Mouse (Mus musculus) liver, postnatal 0 days (tissue): Measurements from ENCODE around the gene Hoxb4. TPM values are rescaled to one million over a fixed set of nuclear protein-coding genes. Genes with fewer than 3 reads are reported as not detected.

Experiments
- ATAC-seq: fragments of 200-750 bp; cut with Nextera tagmentation; 2 replicates; pipeline ENCODE4 v1.8.0; 2017; ENCODE audit warnings: mild to moderate bottlenecking, moderate library complexity
- DNase-seq: peaks from one replicate; pipeline ENCODE4 v3.0.0-alpha.2; 2016
- H3K27ac ChIP-seq: fragments of 300-500 bp; sonication (generic); 2 replicates; pipeline ENCODE4 v1.5.1; 2014; ENCODE audit warnings: antibody characterized with exemption, moderate library complexity, mild to moderate bottlenecking, low read depth
- H3K27me3 ChIP-seq: fragments of 300-500 bp; sonication (generic); 2 replicates; pipeline ENCODE4 v1.6.1; 2014; ENCODE audit warnings: low read length, control low read depth, mixed read lengths; ENCODE audit not compliant: insufficient read depth
- H3K36me3 ChIP-seq: fragments of 300-500 bp; sonication (generic); replicated peaks from 2 replicates; pipeline ENCODE4 v1.6.1; 2014; ENCODE audit warnings: mild to moderate bottlenecking, control low read depth, low read length, moderate library complexity, mixed read lengths; ENCODE audit not compliant: insufficient read depth
- H3K4me1 ChIP-seq: fragments of 300-500 bp; sonication (generic); 2 replicates; pipeline ENCODE4 v1.6.1; 2014; ENCODE audit warnings: antibody characterized with exemption, mild to moderate bottlenecking, control low read depth; ENCODE audit not compliant: insufficient read depth
- H3K4me2 ChIP-seq: fragments of 300-500 bp; sonication (generic); 2 replicates; pipeline ENCODE4 v1.6.1; 2014; ENCODE audit warnings: low read depth, mild to moderate bottlenecking, low read length, moderate library complexity, mixed read lengths
- H3K4me3 ChIP-seq: fragments of 300-500 bp; sonication (generic); 2 replicates; pipeline ENCODE4 v1.5.1; 2014; ENCODE audit warnings: low read depth, low read length
- H3K9ac ChIP-seq: fragments of 300-500 bp; sonication (generic); replicated peaks from 2 replicates; pipeline ENCODE4 v1.6.1; 2014; ENCODE audit warnings: mild to moderate bottlenecking, moderate library complexity
- H3K9me3 ChIP-seq: fragments of 300-500 bp; sonication (generic); 2 replicates; pipeline ENCODE4 v1.6.1; 2016; ENCODE audit warnings: mild to moderate bottlenecking, control low read depth, low read length, mixed read lengths
- CTCF ChIP-seq: sonication (generic); IDR thresholded peaks from 2 replicates; pipeline ENCODE4 v1.5.1; 2016; ENCODE audit warnings: antibody characterized with exemption, low read depth
- EP300 ChIP-seq: IDR thresholded peaks from 2 replicates; pipeline ENCODE4 v1.6.1; 2016; ENCODE audit warnings: antibody characterized with exemption, low read depth, mild to moderate bottlenecking
- whole genome bisulfite sequencing: fragments of 180-500 bp; shearing (Covaris S2); extraction: QIAGEN DNeasy Blood & Tissue Kit; methylation state at CpG from one replicate; pipeline ENCODE4 v1.1.7; 2014; ENCODE audit not compliant: insufficient replicate concordance; 5-methylcytosine and 5-hydroxymethylcytosine counted together
- polyA plus RNA-seq: library from polyadenylated mRNA; unstranded; fragments of >200 nt; fragmentation: Nextera tagmentation; extraction: Ambion mirVana; gene quantifications from 2 replicates; pipeline ENCODE4 v1.2.1, GENCODE M21; 2015

The Hoxb4 gene
- polyA plus RNA-seq, 1 experiment from 2014 or later, result 0.27 TPM

- Histone ChIP-seq H3K27ac (no peak overlapping the region), H3K27me3 (peaks cover 78% of the 10 kb centered on the region), H3K4me3 (no peak overlapping the region), H3K36me3 (no peaks in the 10 kb centered on the region), H3K9ac (no peak overlapping the region), H3K9me3 (no peaks in the 10 kb centered on the region), H3K4me1 (0 out of 2 replicates have a peak, but pooled peaks cover 3% of the 10 kb centered on the region), H3K4me2 (no peak overlapping the region)
- DNase-seq (no peak), ATAC-seq (no peak)
- TF ChIP-seq EP300 (no peak), CTCF (no peak)
- WGBS, result 43% methylated on average over 6 of the region's 6 CpGs
Observed at GRCm38 (mm10) chr11:96337026-96337425, 19.0 kb downstream of the Hoxb4 start.

GRCm38 (mm10) chr11:96338957-96339855 lies 21.1 kb downstream of the Hoxb4 start:
- 52% methylated on average over 7 of the region's 7 CpGs for WGBS
- Histone ChIP-seq H3K4me3 (no peak overlapping the region), H3K4me2 (no peak overlapping the region), H3K9ac (no peak overlapping the region), H3K4me1 (no peaks in the 10 kb centered on the region), H3K9me3 (no peaks in the 10 kb centered on the region), H3K36me3 (no peaks in the 10 kb centered on the region), H3K27ac (no peak overlapping the region), H3K27me3 (peaks cover 78% of the 10 kb centered on the region)
- no peak for ATAC-seq
- no peak for TF ChIP-seq CTCF
- no peak for TF ChIP-seq EP300
- no peak for DNase-seq

DNA sequence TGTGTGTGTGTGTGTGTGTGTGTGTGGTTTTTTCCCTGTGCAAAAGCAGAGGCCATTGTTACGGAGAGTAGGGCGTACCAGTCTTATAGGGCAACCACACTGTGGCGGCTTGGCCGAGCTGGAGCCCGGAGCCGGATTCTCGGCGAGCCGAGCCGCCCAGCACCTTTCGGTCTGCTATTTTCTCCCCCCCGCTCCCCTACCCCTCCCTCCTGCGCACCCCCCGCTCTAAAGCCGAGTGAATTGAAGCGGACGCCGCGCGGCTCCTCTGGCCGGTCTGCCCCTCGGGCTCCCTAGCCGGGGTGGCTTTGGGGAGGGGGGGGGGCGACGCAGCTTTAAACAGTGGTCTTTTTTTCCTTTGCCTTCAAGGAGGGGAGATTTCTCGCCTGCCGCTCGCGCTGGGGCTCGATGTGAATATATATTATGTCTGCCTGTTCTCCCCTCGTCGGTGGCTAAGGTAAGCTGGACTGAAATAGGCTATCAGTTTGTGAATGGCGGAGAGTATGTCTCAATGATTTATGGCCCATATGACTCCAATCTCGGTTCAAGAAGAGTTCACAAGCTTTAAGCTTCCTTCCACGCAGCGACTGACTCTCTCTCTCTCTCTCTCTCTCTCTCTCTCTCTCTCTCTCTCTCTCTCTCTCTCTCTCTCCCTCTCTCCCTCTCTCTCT lies 22.8 kb downstream of the Hoxb4 start:
- no peaks in the 10 kb centered on the region; the same call in 1 of the 2 replicates for H3K4me1 ChIP-seq
- peak overlapping the region; percentile 26 for H3K4me3 ChIP-seq
- no peak for ATAC-seq
- H3K4me2 ChIP-seq, result peak overlapping the region; percentile 62
- no peaks in the 10 kb centered on the region for H3K36me3 ChIP-seq
- peaks cover 79% of the 10 kb centered on the region for H3K27me3 ChIP-seq
- no peak overlapping the region for H3K9ac ChIP-seq
- no peaks in the 10 kb centered on the region for H3K9me3 ChIP-seq
- DNase-seq, result no peak
- under 1% methylated on average over 28 of the region's 36 CpGs for WGBS
- peak overlapping the region; percentile 51; the same call in 1 of the 2 replicates for H3K27ac ChIP-seq
- TF ChIP-seq CTCF, result no peak
- TF ChIP-seq EP300, result no peak

- Histone ChIP-seq H3K4me2 (peak overlapping the region; percentile 48), H3K9me3 (no peaks in the 10 kb centered on the region), H3K27ac (peak overlapping the region; percentile 56), H3K4me1 (no peaks in the 10 kb centered on the region; the same call in 1 of the 2 replicates), H3K27me3 (peaks cover 84% of the 10 kb centered on the region), H3K9ac (peak overlapping the region; percentile 47), H3K36me3 (no peaks in the 10 kb centered on the region), H3K4me3 (peak overlapping the region; percentile 32)
- DNase-seq (no peak), ATAC-seq (no peak)
- TF ChIP-seq EP300 (no peak), CTCF (no peak)
- 4% methylated on average over 40 of the region's 40 CpGs for WGBS
Observed at GRCm38 (mm10) chr11:96341701-96342575, 23.9 kb downstream of the Hoxb4 start.

DNA sequence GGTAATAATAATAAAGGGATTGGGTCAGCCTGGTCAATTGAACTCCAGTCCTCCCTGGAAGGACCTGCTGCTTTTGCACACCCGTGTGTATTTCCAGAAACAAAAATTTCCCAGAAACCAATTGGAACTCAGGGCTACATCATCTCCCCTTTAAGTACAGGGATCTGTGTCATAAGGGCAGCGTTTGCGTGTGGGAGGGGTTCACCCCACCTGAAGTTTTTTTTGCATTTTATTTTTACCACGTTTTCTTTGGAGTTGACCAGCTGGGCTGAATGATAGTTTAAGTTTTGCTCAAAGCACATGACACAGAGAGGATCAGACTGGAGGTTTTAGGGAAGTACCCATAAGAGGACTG lies 24.5 kb downstream of the Hoxb4 start:
- H3K4me1 ChIP-seq, result no peaks in the 10 kb centered on the region; the same call in 1 of the 2 replicates
- TF ChIP-seq EP300 (no peak), CTCF (no peak)

More for the DNA sequence above, 24.5 kb downstream of the Hoxb4 start:
- Histone ChIP-seq H3K4me2 (no peak overlapping the region), H3K27ac (no peak overlapping the region), H3K36me3 (no peaks in the 10 kb centered on the region), H3K9ac (no peak overlapping the region), H3K4me3 (no peak overlapping the region), H3K9me3 (no peaks in the 10 kb centered on the region), H3K27me3 (peaks cover 88% of the 10 kb centered on the region)
- WGBS, result 8% methylated on average over 4 of the region's 4 CpGs
- DNase-seq (no peak), ATAC-seq (no peak)
